Mouse (Mus musculus) embryo, embryonic 10 days (tissue): ENCODE results near the gene Wwp2.

Experiments
- DNase-seq: peaks from one replicate; pipeline ENCODE4 v3.0.0-alpha.2; 2015; ENCODE audit warnings: low spot score

The Wwp2 gene

GRCm38 (mm10) chr8:107562164-107562563, 126.0 kb downstream of the Wwp2 start:
- no peak for DNase-seq

- DNase-seq = no peak
These were observed 134.9 kb downstream of the Wwp2 start for GRCm38 (mm10) chr8:107571046-107571445.

GRCm38 (mm10) chr8:107571486-107572135, 135.4 kb downstream of the Wwp2 start:
- no peak for DNase-seq

GRCm38 (mm10) chr8:107572497-107572896, 136.3 kb downstream of the Wwp2 start:
- peak; percentile 76 for DNase-seq

GRCm38 (mm10) chr8:107574771-107575170, 138.6 kb downstream of the Wwp2 start:
- no peak for DNase-seq

- DNase-seq = peak; percentile 95
These were observed 140.5 kb downstream of the Wwp2 start for GRCm38 (mm10) chr8:107576702-107577101.

- no peak for DNase-seq
These were observed 141.5 kb downstream of the Wwp2 start for GRCm38 (mm10) chr8:107577640-107578039.

- DNase-seq = no peak
These were observed 142.0 kb downstream of the Wwp2 start for GRCm38 (mm10) chr8:107578132-107578531.

GRCm38 (mm10) chr8:107578541-107578940, 142.4 kb downstream of the Wwp2 start:
- DNase-seq = no peak

- DNase-seq = no peak
These were observed 144.7 kb downstream of the Wwp2 start for GRCm38 (mm10) chr8:107580879-107581278.

- no peak for DNase-seq
These were observed 145.4 kb downstream of the Wwp2 start for GRCm38 (mm10) chr8:107581536-107581935.

GRCm38 (mm10) chr8:107582136-107582535, 146.0 kb downstream of the Wwp2 start:
- no peak for DNase-seq

- DNase-seq = peak; percentile 26
These were observed 151.3 kb downstream of the Wwp2 start for GRCm38 (mm10) chr8:107587429-107587994.

GRCm38 (mm10) chr8:107587995-107588780, 152.0 kb downstream of the Wwp2 start, which contains the start of gene Psmd7:
TSS of gene Psmd7 (minus strand) at chr8:107588464.
- DNase-seq = peak; percentile 97

GRCm38 (mm10) chr8:107593967-107594729, 158.0 kb downstream of the Wwp2 start:
- no peak for DNase-seq

- DNase-seq = no peak
These were observed 158.7 kb downstream of the Wwp2 start for GRCm38 (mm10) chr8:107594817-107595216.

- no peak for DNase-seq
These were observed 161.6 kb downstream of the Wwp2 start for GRCm38 (mm10) chr8:107597731-107598130.

- DNase-seq = no peak
These were observed 163.5 kb downstream of the Wwp2 start for GRCm38 (mm10) chr8:107599691-107600090.

GRCm38 (mm10) chr8:107603026-107603425, 166.9 kb downstream of the Wwp2 start:
- DNase-seq = peak; percentile 91
